Mouse (Mus musculus): ENCODE data around the gene Mgl2. TPM values are rescaled to one million over a fixed set of nuclear protein-coding genes. Genes with fewer than 3 reads are reported as not detected.

The Mgl2 gene
- not detected for polyA plus RNA-seq (2017; shearing (Covaris generic))

GRCm38 (mm10) chr11:70129926-70130379 lies at the start of gene Mgl2:
Gene Mgl2, plus strand, starts transcription at chr11:70130329.

GRCm38 (mm10) chr11:70091986-70092783 lies 37.9 kb upstream of the Mgl2 start, which contains the start of gene Asgr2:
Gene Asgr2, plus strand, starts transcription at chr11:70092644.

GRCm38 (mm10) chr11:70155897-70156296 lies 25.8 kb downstream of the Mgl2 start, which contains the start of gene Clec10a:
Gene Clec10a, plus strand, starts transcription at chr11:70156197.

Other genes starting within 250 kb of the Mgl2 start
- gene Kctd11, start 248.9 kb upstream of the Mgl2 start, polyA plus RNA-seq (2017; shearing (Covaris generic)) = 2.3 TPM
- 663 TPM for gene Acap1, start 234.8 kb upstream of the Mgl2 start, polyA plus RNA-seq (2017; shearing (Covaris generic))
- 3.0 TPM for gene 2810408A11Rik, start 229.3 kb upstream of the Mgl2 start, polyA plus RNA-seq (2017; shearing (Covaris generic))
- 5.7 TPM for gene Neurl4, start 229.3 kb upstream of the Mgl2 start, polyA plus RNA-seq (2017; shearing (Covaris generic))
- 163 TPM for gene Gps2, start 216.4 kb upstream of the Mgl2 start, polyA plus RNA-seq (2017; shearing (Covaris generic))
- gene Eif5a, start 208.4 kb upstream of the Mgl2 start, polyA plus RNA-seq (2017; shearing (Covaris generic)) = 1,233 TPM
- gene Ybx2, start 194.5 kb upstream of the Mgl2 start, polyA plus RNA-seq (2017; shearing (Covaris generic)) = not detected
- gene Slc2a4, start 182.1 kb upstream of the Mgl2 start, polyA plus RNA-seq (2017; shearing (Covaris generic)) = not detected
- gene Cldn7, start 165.6 kb upstream of the Mgl2 start, polyA plus RNA-seq (2017; shearing (Covaris generic)) = not detected
- 36.6 TPM for gene Ctdnep1, start 149.2 kb upstream of the Mgl2 start, polyA plus RNA-seq (2017; shearing (Covaris generic))
- 70.7 TPM for gene Elp5, start 147.8 kb upstream of the Mgl2 start, polyA plus RNA-seq (2017; shearing (Covaris generic))
- gene Gabarap, start 139.2 kb upstream of the Mgl2 start, polyA plus RNA-seq (2017; shearing (Covaris generic)) = 438 TPM
- 117 TPM for gene Phf23, start 134.6 kb upstream of the Mgl2 start, polyA plus RNA-seq (2017; shearing (Covaris generic))
- 25.7 TPM for gene Dvl2, start 129.7 kb upstream of the Mgl2 start, polyA plus RNA-seq (2017; shearing (Covaris generic))
- 152 TPM for gene Acadvl, start 114.9 kb upstream of the Mgl2 start, polyA plus RNA-seq (2017; shearing (Covaris generic))
- 11.7 TPM for gene Dlg4, start 113.4 kb upstream of the Mgl2 start, polyA plus RNA-seq (2017; shearing (Covaris generic))
- gene Asgr1, start 76.2 kb upstream of the Mgl2 start, polyA plus RNA-seq (2017; shearing (Covaris generic)) = not detected
- gene Asgr2, start 37.7 kb upstream of the Mgl2 start, polyA plus RNA-seq (2017; shearing (Covaris generic)) = not detected
- gene Clec10a, start 25.9 kb downstream of the Mgl2 start, polyA plus RNA-seq (2017; shearing (Covaris generic)) = not detected
- gene Slc16a11, start 82.4 kb downstream of the Mgl2 start, polyA plus RNA-seq (2017; shearing (Covaris generic)) = 0.94 TPM
- 5.5 TPM for gene Slc16a13, start 90.7 kb downstream of the Mgl2 start, polyA plus RNA-seq (2017; shearing (Covaris generic))
- 0.51 TPM for gene Bcl6b, start 99.5 kb downstream of the Mgl2 start, polyA plus RNA-seq (2017; shearing (Covaris generic))
- gene 0610010K14Rik, start 107.6 kb downstream of the Mgl2 start, polyA plus RNA-seq (2017; shearing (Covaris generic)) = 171 TPM
- 5.5 TPM for gene Gm21988, start 109.5 kb downstream of the Mgl2 start, polyA plus RNA-seq (2017; shearing (Covaris generic))
- gene Rnasek, start 109.5 kb downstream of the Mgl2 start, polyA plus RNA-seq (2017; shearing (Covaris generic)) = 272 TPM
- not detected for gene Alox12, start 125.0 kb downstream of the Mgl2 start, polyA plus RNA-seq (2017; shearing (Covaris generic))
- not detected for gene Alox12e, start 192.3 kb downstream of the Mgl2 start, polyA plus RNA-seq (2017; shearing (Covaris generic))
- 0.24 TPM for gene Alox15, start 221.7 kb downstream of the Mgl2 start, polyA plus RNA-seq (2017; shearing (Covaris generic))

All from inflammation-experienced regulatory T-cells, adult 16 weeks (primary cell).